Mouse (Mus musculus) cortical plate, adult 2 months (tissue): Measurements from ENCODE around the gene Rpap1.

Experiments used
- CTCF ChIP-seq: fragments of 200-500 bp; IDR thresholded peaks from 2 replicates; pipeline ENCODE4 v1.5.1; 2011; ENCODE audit warnings: mild to moderate bottlenecking, control low read depth, low read length; ENCODE audit not compliant: insufficient read depth; ENCODE audit errors: extremely low read depth
- POLR2A ChIP-seq: fragments of 200-500 bp; IDR thresholded peaks from 2 replicates; pipeline ENCODE4 v1.6.1; 2011; ENCODE audit warnings: mild to moderate bottlenecking, low read length, control low read depth; ENCODE audit not compliant: insufficient read depth; ENCODE audit errors: extremely low read depth

- TF ChIP-seq POLR2A (no peak), CTCF (no peak)
Measured at GRCm38 (mm10) chr2:119730735-119731134, 56.6 kb downstream of the Rpap1 start.
